In genomic region chr4:62393459-62393858, GRCm38 (mm10) we compare ENCODE assay signal across 17 mouse cellular contexts. TPM values are rescaled to one million over a fixed set of nuclear protein-coding genes. Genes with fewer than 3 reads are reported as not detected.
A peak's percentile ranks its signal among the peaks of the same experiment; 100 is the strongest.
DNase-seq lines count a peak whose midpoint lies in the region; ATAC-seq lines count a peak whose summit lies in the region.
"Had no signal": no experiment of that assay in that cellular context is flagged by ENCODE, and none has a peak within 500 bp of the region (broad histone marks: within the 10 kb centered on the region; RNA-seq: fewer than 3 reads in every experiment).

No protein-coding gene starts in this region.

- peak; percentile 23 for DNase-seq in embryonic facial prominence, embryonic 14.5 days (ENCODE audit: low spot score)
- DNase-seq in cerebellum, postnatal 10 days: no peak
- DNase-seq in c-Kit-positive CD71-positive TER-119-positive erythroid progenitor cells, embryonic 14.5 days (ENCODE audit: low spot score): no peak
- DNase-seq: cerebellum, adult 9-10 months; gastrocnemius, adult 2 months; heart, adult 2 months; lung, postnatal 10 days; spleen, adult 18-20 months; thymus, postnatal 25 days had no signal

- peaks cover 24% of the 10 kb centered on the region for H3K36me3 ChIP-seq in intestine, embryonic 15.5 days
- H3K36me3 ChIP-seq in intestine, embryonic 16.5 days (ENCODE audit: control insufficient read depth, insufficient read depth, low read length): peaks cover 20% of the 10 kb centered on the region; the same call in 1 of the 2 replicates
- peaks cover 81% of the 10 kb centered on the region for H3K36me3 ChIP-seq in midbrain, embryonic 12.5 days
- peaks cover 40% of the 10 kb centered on the region for H3K36me3 ChIP-seq in midbrain, embryonic 15.5 days (replicated peaks)
- H3K36me3 ChIP-seq in embryonic facial prominence, embryonic 14.5 days (ENCODE audit: control insufficient read depth, insufficient read depth, low read length): peaks cover 73% of the 10 kb centered on the region
- peaks cover 87% of the 10 kb centered on the region for H3K36me3 ChIP-seq in neural tube, embryonic 13.5 days

- H3K4me3 ChIP-seq in intestine, embryonic 15.5 days (replicated peaks): no peak overlapping the region
- no peak overlapping the region for H3K4me3 ChIP-seq in intestine, embryonic 16.5 days (ENCODE audit: low read length)
- H3K4me3 ChIP-seq in midbrain, embryonic 12.5 days: no peak overlapping the region
- no peak overlapping the region for H3K4me3 ChIP-seq in midbrain, embryonic 15.5 days
- no peak overlapping the region for H3K4me3 ChIP-seq in embryonic facial prominence, embryonic 14.5 days (ENCODE audit: low read depth, low read length)
- H3K4me3 ChIP-seq in neural tube, embryonic 13.5 days: no peak overlapping the region
- H3K4me3 ChIP-seq: embryonic facial prominence, embryonic 12.5 days; gastrocnemius, adult 2 months; heart, adult 2 months; liver, embryonic 15.5 days had no signal

- ATAC-seq in intestine, embryonic 15.5 days: peak; percentile 7; the same call in 1 of the 2 replicates
- ATAC-seq in intestine, embryonic 16.5 days: no peak
- ATAC-seq in midbrain, embryonic 12.5 days (ENCODE audit: low FRiP score, low read depth): peak; percentile 47; the same call in 1 of the 2 replicates
- ATAC-seq in midbrain, embryonic 15.5 days (replicated peaks): no peak
- no peak for ATAC-seq in embryonic facial prominence, embryonic 14.5 days (ENCODE audit: low read depth)
- no peak for ATAC-seq in neural tube, embryonic 13.5 days (ENCODE audit: low read depth)
- ATAC-seq: hindbrain, postnatal 0 days had no signal

- no peaks in the 10 kb centered on the region for H3K27me3 ChIP-seq in intestine, embryonic 15.5 days (replicated peaks)
- no peaks in the 10 kb centered on the region for H3K27me3 ChIP-seq in intestine, embryonic 16.5 days (replicated peaks; ENCODE audit: control insufficient read depth, insufficient read depth, low read length)
- no peaks in the 10 kb centered on the region for H3K27me3 ChIP-seq in midbrain, embryonic 12.5 days
- no peaks in the 10 kb centered on the region for H3K27me3 ChIP-seq in midbrain, embryonic 15.5 days (replicated peaks)
- H3K27me3 ChIP-seq in embryonic facial prominence, embryonic 14.5 days (replicated peaks; ENCODE audit: control insufficient read depth, insufficient read depth, low read length): no peaks in the 10 kb centered on the region
- no peaks in the 10 kb centered on the region for H3K27me3 ChIP-seq in neural tube, embryonic 13.5 days
- H3K27me3 ChIP-seq: embryonic facial prominence, embryonic 12.5 days; liver, embryonic 15.5 days had no signal

- no peak overlapping the region for H3K27ac ChIP-seq in intestine, embryonic 15.5 days
- no peak overlapping the region for H3K27ac ChIP-seq in intestine, embryonic 16.5 days (ENCODE audit: low read length)
- peak overlapping the region; percentile 54 for H3K27ac ChIP-seq in midbrain, embryonic 12.5 days (replicated peaks)
- H3K27ac ChIP-seq in midbrain, embryonic 15.5 days: no peak overlapping the region
- H3K27ac ChIP-seq in embryonic facial prominence, embryonic 14.5 days (replicated peaks; ENCODE audit: low read depth, low read length): no peak overlapping the region
- H3K27ac ChIP-seq in neural tube, embryonic 13.5 days (replicated peaks): 0 out of 2 replicates have a peak overlapping the region, but pooled peaks have one; percentile 4
- H3K27ac ChIP-seq: embryonic facial prominence, embryonic 12.5 days; gastrocnemius, adult 2 months; heart, adult 2 months; hindbrain, postnatal 0 days; liver, embryonic 15.5 days had no signal

- no peaks in the 10 kb centered on the region for H3K9me3 ChIP-seq in intestine, embryonic 15.5 days
- no peaks in the 10 kb centered on the region for H3K9me3 ChIP-seq in intestine, embryonic 16.5 days (ENCODE audit: control insufficient read depth, low read length)
- no peaks in the 10 kb centered on the region for H3K9me3 ChIP-seq in midbrain, embryonic 12.5 days
- H3K9me3 ChIP-seq in midbrain, embryonic 15.5 days: no peaks in the 10 kb centered on the region
- H3K9me3 ChIP-seq in embryonic facial prominence, embryonic 14.5 days (ENCODE audit: control insufficient read depth, low read length): no peaks in the 10 kb centered on the region
- no peaks in the 10 kb centered on the region for H3K9me3 ChIP-seq in neural tube, embryonic 13.5 days
- H3K9me3 ChIP-seq: embryonic facial prominence, embryonic 12.5 days; liver, embryonic 15.5 days had no signal

- H3K9ac ChIP-seq in intestine, embryonic 15.5 days: no peak overlapping the region
- no peak overlapping the region for H3K9ac ChIP-seq in intestine, embryonic 16.5 days (ENCODE audit: low read depth, low read length)
- no peak overlapping the region for H3K9ac ChIP-seq in midbrain, embryonic 12.5 days (replicated peaks)
- H3K9ac ChIP-seq in midbrain, embryonic 15.5 days: no peak overlapping the region
- no peak overlapping the region for H3K9ac ChIP-seq in embryonic facial prominence, embryonic 14.5 days (ENCODE audit: low read depth, low read length)
- no peak overlapping the region for H3K9ac ChIP-seq in neural tube, embryonic 13.5 days
- H3K9ac ChIP-seq: embryonic facial prominence, embryonic 12.5 days; liver, embryonic 15.5 days had no signal

- 67% methylated on average over 6 of the region's 6 CpGs for WGBS in intestine, embryonic 15.5 days
- 61% methylated on average over 6 of the region's 6 CpGs for WGBS in intestine, embryonic 16.5 days
- WGBS in midbrain, embryonic 12.5 days: 29% methylated on average over 6 of the region's 6 CpGs
- 19% methylated on average over 6 of the region's 6 CpGs for WGBS in midbrain, embryonic 15.5 days
- WGBS in embryonic facial prominence, embryonic 14.5 days: 64% methylated on average over 6 of the region's 6 CpGs
- WGBS in neural tube, embryonic 13.5 days: 9% methylated on average over 6 of the region's 6 CpGs

- no peaks in the 10 kb centered on the region for H3K4me1 ChIP-seq in intestine, embryonic 15.5 days (replicated peaks)
- no peaks in the 10 kb centered on the region for H3K4me1 ChIP-seq in intestine, embryonic 16.5 days (ENCODE audit: control insufficient read depth, insufficient read depth, low read length)
- peaks cover 3% of the 10 kb centered on the region; the same call in 1 of the 2 replicates for H3K4me1 ChIP-seq in midbrain, embryonic 12.5 days
- no peaks in the 10 kb centered on the region for H3K4me1 ChIP-seq in midbrain, embryonic 15.5 days
- H3K4me1 ChIP-seq in embryonic facial prominence, embryonic 14.5 days (ENCODE audit: control insufficient read depth, insufficient read depth, low read length): no peaks in the 10 kb centered on the region
- H3K4me1 ChIP-seq in neural tube, embryonic 13.5 days (replicated peaks): no peaks in the 10 kb centered on the region
- H3K4me1 ChIP-seq: embryonic facial prominence, embryonic 12.5 days had no signal

- H3K4me2 ChIP-seq in intestine, embryonic 15.5 days (replicated peaks): no peak overlapping the region
- no peak overlapping the region for H3K4me2 ChIP-seq in intestine, embryonic 16.5 days (ENCODE audit: low read depth, low read length)
- H3K4me2 ChIP-seq in midbrain, embryonic 12.5 days (replicated peaks): no peak overlapping the region
- H3K4me2 ChIP-seq in midbrain, embryonic 15.5 days: no peak overlapping the region
- H3K4me2 ChIP-seq in embryonic facial prominence, embryonic 14.5 days (ENCODE audit: low read depth, low read length): no peak overlapping the region
- H3K4me2 ChIP-seq in neural tube, embryonic 13.5 days: no peak overlapping the region
- H3K4me2 ChIP-seq: embryonic facial prominence, embryonic 12.5 days; liver, embryonic 15.5 days had no signal

RNA-seq across cellular contexts. Expression of gene Cdc26, which starts 15.0 kb away (rescaled TPM):
- polyA plus RNA-seq in intestine, embryonic 15.5 days (2015; fragmentation: Nextera tagmentation; extraction: Ambion mirVana): 138 and 147 TPM in 2 replicates
- 106 and 122 TPM in 2 replicates for polyA plus RNA-seq in intestine, embryonic 16.5 days (2015; fragmentation: Nextera tagmentation; extraction: Ambion mirVana)
- 146 and 157 TPM in 2 replicates for polyA plus RNA-seq in midbrain, embryonic 12.5 days (2016; fragmentation: Nextera tagmentation; extraction: Ambion mirVana)
- polyA plus RNA-seq in midbrain, embryonic 15.5 days (2015; fragmentation: Nextera tagmentation; extraction: Ambion mirVana): 75.0 and 76.5 TPM in 2 replicates
- polyA plus RNA-seq in embryonic facial prominence, embryonic 14.5 days (2014; fragmentation: Nextera tagmentation; extraction: Ambion mirVana): 167 and 176 TPM in 2 replicates
- 98.8 and 108 TPM in 2 replicates for polyA plus RNA-seq in neural tube, embryonic 13.5 days (2015; fragmentation: Nextera tagmentation; extraction: Ambion mirVana)

RNA-seq across cellular contexts. Expression of gene Prpf4, which starts 15.1 kb away (rescaled TPM):
- polyA plus RNA-seq in intestine, embryonic 15.5 days (2015; fragmentation: Nextera tagmentation; extraction: Ambion mirVana): 17.3 and 18.7 TPM in 2 replicates
- 14.3 and 15.9 TPM in 2 replicates for polyA plus RNA-seq in intestine, embryonic 16.5 days (2015; fragmentation: Nextera tagmentation; extraction: Ambion mirVana)
- 25.3 and 26.4 TPM in 2 replicates for polyA plus RNA-seq in midbrain, embryonic 12.5 days (2016; fragmentation: Nextera tagmentation; extraction: Ambion mirVana)
- 15.6 and 16.5 TPM in 2 replicates for polyA plus RNA-seq in midbrain, embryonic 15.5 days (2015; fragmentation: Nextera tagmentation; extraction: Ambion mirVana)
- polyA plus RNA-seq in embryonic facial prominence, embryonic 14.5 days (2014; fragmentation: Nextera tagmentation; extraction: Ambion mirVana): 16.4 and 17.9 TPM in 2 replicates
- polyA plus RNA-seq in neural tube, embryonic 13.5 days (2015; fragmentation: Nextera tagmentation; extraction: Ambion mirVana): 17.1 and 17.9 TPM in 2 replicates

RNA-seq across cellular contexts. Expression of gene Slc31a1, which starts 32.9 kb away (rescaled TPM):
- 96.6 and 102 TPM in 2 replicates for polyA plus RNA-seq in intestine, embryonic 15.5 days (2015; fragmentation: Nextera tagmentation; extraction: Ambion mirVana)
- polyA plus RNA-seq in intestine, embryonic 16.5 days (2015; fragmentation: Nextera tagmentation; extraction: Ambion mirVana): 127 and 149 TPM in 2 replicates
- 48.1 and 48.6 TPM in 2 replicates for polyA plus RNA-seq in midbrain, embryonic 12.5 days (2016; fragmentation: Nextera tagmentation; extraction: Ambion mirVana)
- polyA plus RNA-seq in midbrain, embryonic 15.5 days (2015; fragmentation: Nextera tagmentation; extraction: Ambion mirVana): 34.6 and 36.8 TPM in 2 replicates
- polyA plus RNA-seq in embryonic facial prominence, embryonic 14.5 days (2014; fragmentation: Nextera tagmentation; extraction: Ambion mirVana): 46.5 and 49.0 TPM in 2 replicates
- 34.6 and 35.0 TPM in 2 replicates for polyA plus RNA-seq in neural tube, embryonic 13.5 days (2015; fragmentation: Nextera tagmentation; extraction: Ambion mirVana)

RNA-seq across cellular contexts. Expression of gene Fkbp15, which starts 33.1 kb away (rescaled TPM):
- 23.7 and 24.7 TPM in 2 replicates for polyA plus RNA-seq in intestine, embryonic 15.5 days (2015; fragmentation: Nextera tagmentation; extraction: Ambion mirVana)
- polyA plus RNA-seq in intestine, embryonic 16.5 days (2015; fragmentation: Nextera tagmentation; extraction: Ambion mirVana): 24.3 and 27.9 TPM in 2 replicates
- 24.5 and 27.5 TPM in 2 replicates for polyA plus RNA-seq in midbrain, embryonic 12.5 days (2016; fragmentation: Nextera tagmentation; extraction: Ambion mirVana)
- polyA plus RNA-seq in midbrain, embryonic 15.5 days (2015; fragmentation: Nextera tagmentation; extraction: Ambion mirVana): 20.9 and 23.0 TPM in 2 replicates
- 25.2 and 28.3 TPM in 2 replicates for polyA plus RNA-seq in embryonic facial prominence, embryonic 14.5 days (2014; fragmentation: Nextera tagmentation; extraction: Ambion mirVana)
- 24.8 and 24.9 TPM in 2 replicates for polyA plus RNA-seq in neural tube, embryonic 13.5 days (2015; fragmentation: Nextera tagmentation; extraction: Ambion mirVana)

RNA-seq across cellular contexts. Expression of gene Rnf183, which starts 41.6 kb away (rescaled TPM):
- not detected in 2 replicates for polyA plus RNA-seq in intestine, embryonic 15.5 days (2015; fragmentation: Nextera tagmentation; extraction: Ambion mirVana)
- polyA plus RNA-seq in intestine, embryonic 16.5 days (2015; fragmentation: Nextera tagmentation; extraction: Ambion mirVana): not detected in 2 replicates
- 0.13 and 0.41 TPM in 2 replicates for polyA plus RNA-seq in midbrain, embryonic 12.5 days (2016; fragmentation: Nextera tagmentation; extraction: Ambion mirVana)
- polyA plus RNA-seq in midbrain, embryonic 15.5 days (2015; fragmentation: Nextera tagmentation; extraction: Ambion mirVana): 0.20 and 0.21 TPM in 2 replicates
- 0.14 and 0.97 TPM in 2 replicates for polyA plus RNA-seq in embryonic facial prominence, embryonic 14.5 days (2014; fragmentation: Nextera tagmentation; extraction: Ambion mirVana)
- polyA plus RNA-seq in neural tube, embryonic 13.5 days (2015; fragmentation: Nextera tagmentation; extraction: Ambion mirVana): 0.18 TPM in 1 of 2 replicates, not detected in the other
- polyA plus RNA-seq: embryonic facial prominence, embryonic 12.5 days; heart, adult 2 months; liver, embryonic 15.5 days had no signal

Comparison
In these comparisons a context has a peak if more than half of its experiments do, and no peak if none do; other contexts are left out.
1. ATAC-seq: peak in intestine, embryonic 15.5 days (single experiment) and midbrain, embryonic 12.5 days (single experiment); none in intestine, embryonic 16.5 days (single experiment), midbrain, embryonic 15.5 days (single experiment), embryonic facial prominence, embryonic 14.5 days (single experiment) and neural tube, embryonic 13.5 days (single experiment).
2. H3K27ac ChIP-seq: peak in midbrain, embryonic 12.5 days (single experiment) and neural tube, embryonic 13.5 days (single experiment); none in intestine, embryonic 15.5 days (single experiment), intestine, embryonic 16.5 days (single experiment), midbrain, embryonic 15.5 days (single experiment) and embryonic facial prominence, embryonic 14.5 days (single experiment).